Mouse (Mus musculus): Measurements from ENCODE around the gene Tbc1d8.

The Tbc1d8 gene

DNA sequence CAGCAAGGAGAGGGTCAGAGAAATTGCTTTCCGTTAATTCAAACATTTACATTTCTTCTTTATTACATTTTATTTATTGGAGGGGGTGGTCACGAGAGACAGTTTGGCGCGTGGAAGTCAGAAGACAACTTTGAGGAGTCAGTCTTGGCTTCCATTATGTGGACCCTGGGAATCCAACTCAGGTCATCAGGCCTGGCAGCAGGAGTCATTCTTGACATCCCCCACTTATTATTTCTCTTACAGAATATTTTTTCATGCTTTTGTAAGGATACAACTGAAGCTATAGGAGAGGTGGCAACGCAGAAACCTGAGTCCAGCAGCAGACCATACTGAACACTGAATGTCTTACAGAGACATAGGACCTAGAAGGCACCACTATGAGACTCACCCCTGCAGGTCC is 699 bp upstream of the Tbc1d8 start:
- in situ Hi-C loops (cut with MseI, MboI), result no loop called here

DNA sequence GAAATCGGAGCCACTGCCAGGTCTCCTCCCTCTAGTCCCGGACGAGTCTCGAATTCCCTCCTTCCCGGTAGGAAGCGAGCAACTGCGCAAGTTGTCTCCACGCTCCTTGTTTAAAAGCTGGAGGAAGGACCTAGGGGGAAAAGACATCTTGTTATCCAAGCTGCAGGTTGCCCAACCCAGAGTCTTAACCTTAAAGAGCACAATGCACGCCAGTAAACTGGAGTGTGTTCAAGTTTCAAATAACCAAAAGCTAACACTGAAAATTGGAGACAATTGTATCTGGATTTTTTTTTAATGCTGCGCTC is 293 bp upstream of the Tbc1d8 start:
- in situ Hi-C loops (cut with MseI, MboI), result no loop called here

DNA sequence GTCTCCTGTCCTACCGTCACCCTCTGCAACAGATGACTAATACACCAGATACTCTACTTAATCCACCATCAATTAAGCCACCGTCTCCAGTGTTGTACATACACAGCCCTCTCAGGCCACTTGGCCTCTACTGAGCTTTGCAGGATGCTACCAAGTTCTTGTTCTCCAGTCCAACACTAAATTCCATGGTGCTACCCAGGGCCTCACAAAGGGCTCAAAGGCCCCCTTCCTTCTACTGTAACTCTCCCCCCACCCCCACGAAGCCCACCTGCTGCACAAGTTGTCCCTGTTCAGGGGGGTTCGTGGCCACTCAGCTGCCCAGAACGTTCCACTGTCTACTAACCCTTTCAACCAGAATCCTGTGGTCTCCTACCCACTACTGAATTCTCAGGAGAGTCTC is 1.5 kb downstream of the Tbc1d8 start:
- in situ Hi-C loops (cut with MseI, MboI), result no loop called here

DNA sequence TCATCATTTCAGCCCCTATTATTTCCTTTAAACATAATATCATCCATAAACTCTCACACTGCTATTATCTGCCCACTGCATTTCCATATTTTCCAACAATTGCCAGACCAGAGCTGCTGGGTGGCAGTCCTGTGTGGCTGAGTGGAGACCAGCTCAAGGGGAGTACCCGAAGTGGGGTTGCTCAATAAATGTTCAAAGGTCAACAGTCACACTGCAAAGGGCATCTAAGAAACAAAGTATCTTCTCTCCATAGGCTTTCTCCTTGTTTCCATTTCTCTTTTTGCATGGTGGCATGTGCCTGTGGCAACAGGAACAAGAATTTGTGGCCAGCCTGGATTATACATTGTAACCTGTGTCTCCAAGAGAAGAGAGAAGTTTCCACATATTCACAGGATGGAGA is 2.2 kb downstream of the Tbc1d8 start:
- in situ Hi-C loops (cut with MseI, MboI), result no loop called here

DNA sequence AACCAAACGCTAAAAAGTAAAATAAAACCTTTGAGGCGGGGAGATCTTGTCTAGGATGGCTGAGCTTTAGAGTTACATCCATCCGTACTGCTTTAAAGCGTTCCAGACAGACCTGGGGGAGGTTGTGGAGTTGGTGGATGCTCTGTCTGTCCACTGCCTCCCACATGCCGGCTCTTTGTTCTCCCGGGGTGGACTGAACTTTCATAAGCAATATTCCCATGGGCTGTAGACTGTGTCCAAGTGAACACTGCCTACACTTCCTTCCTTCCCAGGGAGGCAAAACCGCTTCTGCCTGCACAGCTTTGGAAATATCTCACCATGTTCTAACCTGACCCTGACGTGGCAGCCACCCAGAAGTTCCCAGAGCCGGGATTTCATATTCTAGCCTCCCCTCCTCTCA is 4.0 kb downstream of the Tbc1d8 start:
- in situ Hi-C loops (cut with MseI, MboI), result no loop called here

DNA sequence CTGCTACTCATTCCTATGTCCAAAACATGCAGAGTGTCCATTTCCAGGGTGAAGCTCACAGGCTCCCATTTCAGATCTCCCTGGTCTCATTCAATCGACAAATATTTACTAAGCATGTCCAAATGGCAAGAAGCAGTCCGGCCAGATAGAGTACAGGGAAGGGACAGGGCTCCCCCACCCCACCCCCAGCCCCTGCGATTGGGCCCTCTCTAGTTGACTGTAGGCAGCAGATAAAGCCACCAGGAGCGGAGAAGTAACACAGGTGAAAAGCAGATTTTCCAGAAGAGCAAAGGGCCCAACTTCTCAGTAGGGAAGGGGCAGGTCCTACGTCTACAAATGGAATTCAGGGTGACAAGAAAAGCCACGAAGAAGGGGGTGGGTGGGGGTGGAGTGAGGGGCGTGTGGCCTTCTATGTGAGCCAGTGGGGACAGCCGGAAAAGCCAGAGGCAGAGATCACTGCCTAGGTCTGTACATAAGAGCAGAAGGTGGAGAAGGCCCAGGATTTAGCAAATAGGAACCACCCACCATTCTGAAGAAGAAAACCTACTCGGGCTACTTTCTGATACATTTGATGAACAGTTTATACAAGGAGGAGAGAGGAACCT is 7.2 kb downstream of the Tbc1d8 start:
- in situ Hi-C loops (cut with MseI, MboI), result no loop called here

DNA sequence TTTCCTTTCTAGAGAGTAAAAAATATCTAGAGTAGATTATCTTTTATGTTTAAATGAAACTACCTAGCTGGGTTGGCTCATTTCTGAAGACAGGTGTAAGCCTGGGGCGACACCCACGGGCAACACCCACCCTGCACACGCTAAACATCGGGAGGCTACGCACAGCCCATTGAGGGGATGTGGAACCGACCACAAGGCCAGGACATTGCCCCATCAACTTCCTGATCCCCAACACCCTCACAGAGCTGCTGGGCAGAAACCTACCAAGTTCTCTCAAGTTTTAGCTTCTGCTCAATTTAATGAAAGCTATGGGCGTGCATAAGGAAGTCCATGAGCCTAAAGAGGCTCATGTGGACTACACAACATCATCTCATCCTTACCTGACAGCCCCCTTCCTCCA is 9.6 kb downstream of the Tbc1d8 start:
- in situ Hi-C loops (cut with MseI, MboI), result no loop called here

DNA sequence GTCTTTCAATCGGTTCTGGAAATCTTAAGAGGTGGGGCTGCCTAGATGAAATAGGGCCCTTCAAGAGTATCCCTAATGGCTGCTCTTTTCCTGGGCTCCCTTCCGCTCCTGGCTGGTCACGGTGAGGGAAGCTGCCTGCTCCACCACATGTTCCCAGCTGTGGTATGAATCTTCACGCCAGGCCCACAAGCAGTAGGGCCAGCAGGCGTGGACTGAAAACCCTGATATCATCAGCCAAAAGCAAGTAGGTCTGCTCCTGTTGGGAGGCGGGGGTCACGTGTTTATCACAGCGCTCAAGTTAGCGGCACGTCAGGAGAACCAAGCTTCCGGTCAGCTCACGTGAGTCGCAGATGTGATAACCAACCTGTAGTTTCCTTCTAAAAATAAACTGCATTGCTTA is 12.0 kb downstream of the Tbc1d8 start:
- in situ Hi-C loops (cut with MseI, MboI), result no loop called here

DNA sequence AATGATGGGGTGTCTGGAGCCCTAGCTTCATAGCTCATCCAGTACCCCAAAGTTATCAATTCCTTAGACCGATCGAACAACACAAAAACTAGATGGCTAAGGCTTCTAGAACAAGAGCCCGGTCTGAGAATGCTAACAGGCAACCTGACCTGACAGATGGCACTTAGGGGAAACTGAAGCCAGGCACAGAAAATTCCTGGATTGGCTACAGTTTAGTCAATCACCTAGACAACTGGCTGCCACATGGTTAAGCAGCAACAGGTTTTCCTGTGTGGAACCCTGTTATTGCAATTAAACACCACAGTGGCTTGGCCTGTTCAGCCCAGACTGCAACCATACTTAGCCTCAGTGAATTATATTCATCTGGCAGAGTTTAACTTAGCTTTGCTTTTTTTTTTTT is 13.8 kb downstream of the Tbc1d8 start:
- in situ Hi-C loops (cut with MseI, MboI), result no loop called here

DNA sequence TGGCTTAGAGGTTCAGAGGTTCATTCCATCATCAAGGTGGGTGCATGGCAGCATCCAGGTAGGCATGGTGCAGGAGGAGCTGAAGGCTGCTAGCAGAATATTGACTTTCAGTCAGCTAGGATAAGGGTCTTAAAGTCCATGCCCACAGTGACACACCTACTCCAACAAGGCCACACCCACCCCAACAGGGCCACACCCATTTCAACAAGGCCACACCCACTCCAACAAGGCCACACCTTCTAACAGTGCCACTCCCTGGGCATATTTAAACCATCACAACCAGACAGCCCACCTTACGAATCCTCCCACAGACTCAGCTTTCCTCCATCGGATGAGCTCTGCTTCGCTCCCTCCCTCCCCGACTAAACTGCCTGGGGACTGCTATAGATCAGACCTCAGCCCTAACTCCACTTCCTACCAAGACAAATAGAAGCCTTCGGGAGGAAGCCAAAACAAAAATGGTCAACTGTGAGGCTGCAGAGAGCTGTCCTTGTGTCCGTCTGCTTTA is 15.6 kb downstream of the Tbc1d8 start:
- in situ Hi-C loops (cut with MseI, MboI), result no loop called here

DNA sequence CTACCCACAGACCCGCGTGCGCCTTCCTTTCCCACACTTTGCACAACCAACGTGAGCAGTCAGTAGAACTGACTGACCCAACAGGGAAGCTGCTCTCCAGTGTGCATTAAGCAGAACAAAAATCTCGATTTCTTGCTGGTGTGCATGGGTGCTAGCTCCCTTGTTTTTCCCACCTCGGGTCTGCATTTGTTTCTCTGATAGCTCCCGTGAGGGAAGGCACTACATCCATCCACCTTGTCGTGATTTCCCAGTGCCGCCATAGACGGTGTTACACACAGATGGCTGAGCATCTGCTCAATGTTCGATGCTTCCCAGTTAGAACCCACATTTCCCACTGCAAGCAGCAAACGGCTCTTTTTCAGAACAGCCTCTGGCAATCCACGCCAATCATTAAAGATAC is 16.5 kb downstream of the Tbc1d8 start:
- in situ Hi-C loops (cut with MseI, MboI), result no loop called here

DNA sequence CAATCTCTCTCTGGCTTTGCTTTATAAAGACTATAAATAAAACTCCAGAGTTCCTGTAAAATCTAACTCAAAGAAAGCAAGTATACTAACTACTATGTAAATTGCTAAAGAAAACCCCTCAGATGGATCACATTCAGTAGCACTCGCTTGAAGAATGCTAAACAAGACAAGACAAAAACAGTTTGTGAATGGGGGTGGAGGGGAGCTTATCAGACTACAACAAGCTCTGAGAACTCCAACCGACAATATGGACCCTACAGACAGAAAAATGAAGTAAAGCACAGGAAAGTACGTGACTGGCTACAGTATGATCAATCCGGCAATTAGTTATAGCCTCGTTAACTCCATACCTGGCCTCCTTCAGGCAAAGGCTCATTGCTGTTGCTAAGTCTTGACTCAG is 18.1 kb downstream of the Tbc1d8 start:
- in situ Hi-C loops (cut with MseI, MboI), result no loop called here

DNA sequence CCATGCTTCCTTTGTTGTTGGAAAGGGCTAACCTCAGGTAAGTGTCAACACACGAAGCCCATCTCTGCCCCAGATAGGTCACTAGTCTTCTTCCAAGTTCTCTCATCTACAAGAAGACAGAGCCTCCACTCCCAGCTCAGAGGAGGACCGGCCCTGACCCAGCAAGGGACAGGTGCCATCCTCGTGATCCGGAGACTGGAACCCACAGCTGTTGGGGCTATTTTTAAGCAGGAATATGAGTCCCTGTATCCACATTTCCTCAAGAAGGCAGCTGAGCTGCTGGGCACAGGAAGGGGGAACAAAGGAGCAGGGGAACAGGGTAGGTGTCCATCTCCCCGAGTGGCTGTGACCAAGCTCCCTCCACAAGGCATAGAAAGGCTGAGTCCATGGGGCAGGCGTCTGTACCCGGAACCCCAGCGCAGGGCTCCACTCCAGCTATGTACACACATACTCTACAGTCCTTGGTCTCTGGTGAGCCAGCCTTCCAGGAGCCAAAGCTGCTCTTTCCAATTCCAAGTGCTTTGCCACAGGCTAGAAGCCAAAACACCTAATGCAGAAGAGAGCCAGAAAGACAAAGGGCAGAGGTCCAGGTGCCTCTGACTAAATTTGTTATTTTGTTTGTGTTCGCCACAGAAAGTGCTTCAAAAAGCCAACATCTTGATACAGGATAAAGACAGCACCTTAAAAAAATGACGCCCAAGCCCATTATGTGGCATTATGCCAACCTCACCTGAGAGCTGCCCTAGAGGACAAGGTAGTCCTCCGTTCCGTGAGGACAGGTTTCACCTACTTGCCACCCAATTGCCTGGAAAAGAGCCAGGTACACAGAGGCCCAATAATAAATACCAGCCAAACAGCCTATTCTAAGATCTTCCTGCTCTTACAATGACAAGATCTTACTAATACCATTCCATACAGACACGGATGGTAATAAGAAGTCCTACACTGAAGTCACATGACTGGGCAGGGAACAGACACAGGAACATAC is 20.4 kb downstream of the Tbc1d8 start:
- in situ Hi-C loops (cut with MseI, MboI), result no loop called here

DNA sequence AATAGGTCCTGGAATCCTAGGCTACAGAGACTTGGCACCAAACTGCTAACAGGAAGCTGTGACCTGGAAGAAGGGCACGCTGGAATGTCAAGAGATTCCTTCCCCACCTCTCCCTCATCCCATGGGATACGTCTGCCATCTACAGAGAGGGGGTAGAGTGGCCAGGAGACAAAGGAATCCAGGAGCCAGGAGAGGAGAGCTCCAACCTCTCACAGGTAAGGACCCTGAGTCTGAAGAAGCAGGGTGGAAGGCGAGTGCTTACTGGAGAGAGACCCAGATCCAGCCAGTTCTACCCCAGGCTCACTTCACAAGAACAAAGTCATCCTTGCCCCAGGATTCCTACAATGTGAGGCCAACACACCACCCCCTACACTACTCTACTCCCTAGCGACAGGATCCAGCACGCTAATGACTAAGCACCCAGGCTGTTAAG is 22.1 kb downstream of the Tbc1d8 start:
- in situ Hi-C loops (cut with MseI, MboI), result no loop called here

DNA sequence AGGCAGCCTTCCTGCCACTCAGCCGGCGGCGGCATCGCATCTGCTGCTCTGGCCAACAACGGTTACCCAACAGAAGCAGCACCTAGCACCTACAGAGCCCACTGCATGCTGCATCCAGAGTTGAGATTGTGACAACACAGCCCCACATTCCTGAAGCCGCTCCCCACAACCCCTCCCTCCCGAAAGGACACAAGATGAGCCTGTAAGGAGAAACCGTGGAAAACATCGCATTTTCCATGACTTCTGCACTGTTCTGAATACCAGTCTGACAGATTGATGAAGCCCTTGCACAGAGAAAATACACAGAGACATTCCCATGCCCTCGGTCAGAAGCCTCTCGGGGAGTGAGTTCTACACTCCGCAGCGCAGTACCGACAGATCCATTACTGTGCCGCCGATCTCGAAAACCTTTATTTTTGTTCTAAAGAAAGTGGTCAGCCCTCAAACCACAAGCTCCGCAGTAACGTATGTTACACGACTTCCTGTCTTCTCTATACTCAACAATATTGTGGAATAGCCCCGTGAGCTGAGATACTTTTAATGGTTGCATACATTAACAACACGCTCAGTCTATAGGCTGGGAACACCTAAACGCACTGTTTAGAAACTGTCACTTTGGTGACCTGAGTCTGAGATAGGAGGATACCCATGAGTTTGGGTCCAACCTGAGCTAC is 23.1 kb downstream of the Tbc1d8 start:
- in situ Hi-C loops (cut with MseI, MboI), result no loop called here

DNA sequence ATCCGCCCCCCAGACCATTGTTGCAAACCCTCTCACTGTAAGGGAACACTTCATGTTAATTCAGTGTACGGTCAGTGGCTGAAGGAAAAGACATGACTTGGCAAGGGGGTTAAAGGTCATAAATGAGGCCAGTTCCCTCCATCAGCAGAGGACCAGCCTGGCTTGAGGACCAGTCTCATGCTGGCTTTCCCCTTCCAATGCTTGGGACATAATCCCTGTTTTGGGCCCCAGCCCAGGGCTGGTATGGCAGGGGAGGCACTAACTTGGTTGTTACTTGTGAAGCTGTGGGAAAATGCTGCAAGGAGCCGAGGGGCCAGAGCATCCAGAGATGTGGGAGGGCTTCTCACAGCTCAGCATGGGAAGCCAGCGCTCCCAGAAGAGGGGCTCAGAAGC is 23.8 kb downstream of the Tbc1d8 start:
- in situ Hi-C loops (cut with MseI, MboI), result no loop called here

DNA sequence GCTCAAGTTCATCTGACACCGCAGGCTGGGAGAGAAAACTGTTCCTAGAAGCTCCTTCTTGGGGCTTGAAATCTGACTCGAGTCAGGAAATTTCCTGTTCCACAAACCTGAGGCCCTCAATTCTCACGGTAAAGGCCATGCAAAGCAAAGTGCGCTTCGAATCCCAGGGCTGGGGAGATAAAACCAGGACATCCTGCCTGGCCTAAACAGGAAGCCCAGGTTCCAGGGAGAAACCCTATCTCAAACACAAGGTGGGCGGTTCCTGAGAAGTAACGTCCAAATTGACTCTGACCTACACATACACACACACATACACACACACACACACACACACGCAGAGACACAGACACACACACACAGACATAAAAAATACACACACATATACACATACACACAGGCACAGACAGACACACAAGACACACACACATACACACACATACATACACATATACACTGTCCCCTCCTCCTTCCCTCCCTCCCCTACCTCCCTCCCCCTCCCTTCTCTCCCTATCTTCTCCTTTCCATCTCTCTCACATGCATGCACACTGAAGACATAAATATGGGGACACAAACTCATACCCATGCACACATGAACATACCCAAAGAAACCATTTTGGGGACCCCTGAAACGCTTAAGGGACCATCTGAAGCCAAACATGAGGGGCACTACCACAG is 24.3 kb downstream of the Tbc1d8 start:
- in situ Hi-C loops (cut with MseI, MboI), result no loop called here

DNA sequence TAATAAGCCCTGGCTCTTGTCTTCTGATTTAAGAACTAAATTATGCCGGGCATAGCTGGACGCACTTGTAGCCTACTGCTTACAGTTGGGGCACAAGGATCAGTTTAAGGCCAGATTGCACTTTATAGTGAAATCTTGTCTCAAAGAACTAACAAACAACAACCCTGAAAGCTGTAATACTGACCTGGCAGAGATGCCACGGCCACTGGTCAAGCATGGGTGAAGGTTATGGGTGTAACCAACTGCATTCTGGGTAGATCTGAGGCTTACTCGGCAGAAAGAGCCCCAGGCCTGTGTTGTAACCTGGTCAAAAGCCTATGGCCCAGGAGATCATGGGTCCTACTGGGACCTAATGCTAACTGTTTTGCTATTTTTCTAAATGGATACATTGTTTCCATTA is 26.4 kb downstream of the Tbc1d8 start:
- in situ Hi-C loops (cut with MseI, MboI), result no loop called here

DNA sequence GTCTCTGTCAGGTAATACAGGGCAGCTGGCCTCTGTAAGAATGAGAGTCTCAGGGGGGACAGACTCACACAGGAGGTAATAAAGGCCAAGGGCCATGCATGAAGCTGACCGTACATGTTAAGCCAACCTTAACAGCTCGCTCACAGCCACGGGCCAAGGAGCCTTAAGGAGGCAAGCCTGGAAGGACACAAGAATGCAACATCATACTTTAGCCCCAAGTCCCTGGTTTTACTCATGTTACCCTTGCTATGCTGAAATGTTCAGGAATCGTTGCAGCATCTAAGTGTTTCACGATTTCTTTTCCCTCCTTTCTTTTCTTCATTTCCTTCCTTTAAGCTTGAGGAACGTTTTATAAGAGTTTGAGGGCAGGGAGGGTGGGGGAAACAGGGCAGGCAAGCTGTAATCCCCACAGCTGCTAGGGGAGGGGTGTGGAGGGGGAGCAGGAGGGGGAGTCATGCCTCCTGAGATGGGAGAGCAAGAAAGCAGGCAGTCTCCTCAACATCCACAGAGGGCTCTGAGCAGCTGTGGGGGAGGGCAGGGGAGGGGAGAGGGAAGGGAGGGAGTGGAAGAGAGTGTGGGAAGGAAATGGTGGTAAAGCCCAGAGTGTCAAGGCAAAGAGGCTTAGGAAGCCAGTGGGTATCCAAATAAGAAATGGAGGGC is 28.4 kb downstream of the Tbc1d8 start:
- in situ Hi-C loops (cut with MseI, MboI), result no loop called here

DNA sequence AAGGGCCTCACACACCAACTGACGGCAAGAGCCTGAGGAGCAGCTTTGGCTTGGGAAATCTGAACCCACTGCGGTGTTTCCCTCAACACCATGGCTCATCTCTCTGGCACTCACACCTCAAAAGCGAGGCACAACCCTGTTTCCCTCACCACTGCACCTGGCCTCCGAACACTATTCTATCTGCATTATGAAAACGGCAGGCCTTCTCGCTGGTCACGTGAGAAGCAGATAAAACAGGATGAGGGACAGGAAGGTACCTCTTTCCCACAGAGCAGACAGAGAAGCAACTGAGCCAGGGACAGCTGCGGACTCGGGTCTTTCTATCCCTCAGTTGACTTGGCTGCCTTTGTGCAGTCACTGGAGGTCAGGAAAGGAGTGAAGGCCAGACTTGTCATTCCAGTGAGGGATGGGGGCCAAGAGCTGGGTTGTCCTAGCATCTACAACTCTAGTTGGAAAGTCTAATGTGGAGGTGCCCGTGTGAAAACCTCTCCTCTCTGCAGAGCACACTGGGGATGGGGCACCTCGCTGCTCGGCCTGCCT is 29.2 kb downstream of the Tbc1d8 start:
- in situ Hi-C loops (cut with MseI, MboI), result no loop called here

DNA sequence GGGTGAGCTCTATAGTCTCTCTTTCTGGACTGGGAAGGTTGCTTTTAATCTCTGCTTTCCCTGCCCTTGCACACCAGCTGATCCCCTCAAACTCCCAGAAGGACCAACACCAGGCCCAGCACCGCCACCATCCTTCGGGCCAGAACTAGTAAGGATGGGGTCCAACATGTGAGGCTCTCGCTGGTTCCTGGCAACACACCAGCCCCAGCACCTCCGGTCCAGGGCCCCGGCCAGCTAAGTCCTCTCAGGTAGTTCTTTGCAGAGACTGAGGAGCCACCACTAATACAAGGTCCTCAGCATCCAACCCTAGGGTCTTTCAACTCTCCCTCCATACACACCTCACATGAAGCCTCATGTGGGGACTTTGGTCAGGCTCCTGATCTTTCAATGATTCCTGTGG is 29.7 kb downstream of the Tbc1d8 start:
- in situ Hi-C loops (cut with MseI, MboI), result no loop called here
